Mouse (Mus musculus) megakaryocyte, embryonic 14.5 days (primary cell): Measurements from ENCODE around the gene Nhsl2.

Source experiments
- FLI1 ChIP-seq: IDR thresholded peaks from 2 replicates; pipeline ENCODE4 v1.6.1; 2012; ENCODE audit warnings: low read length, inconsistent platforms, mixed read lengths
- GATA1 ChIP-seq: IDR thresholded peaks from 3 replicates; pipeline ENCODE4 v1.6.1; 2012; ENCODE audit warnings: mixed read lengths, low read length, inconsistent platforms, borderline replicate concordance

DNA sequence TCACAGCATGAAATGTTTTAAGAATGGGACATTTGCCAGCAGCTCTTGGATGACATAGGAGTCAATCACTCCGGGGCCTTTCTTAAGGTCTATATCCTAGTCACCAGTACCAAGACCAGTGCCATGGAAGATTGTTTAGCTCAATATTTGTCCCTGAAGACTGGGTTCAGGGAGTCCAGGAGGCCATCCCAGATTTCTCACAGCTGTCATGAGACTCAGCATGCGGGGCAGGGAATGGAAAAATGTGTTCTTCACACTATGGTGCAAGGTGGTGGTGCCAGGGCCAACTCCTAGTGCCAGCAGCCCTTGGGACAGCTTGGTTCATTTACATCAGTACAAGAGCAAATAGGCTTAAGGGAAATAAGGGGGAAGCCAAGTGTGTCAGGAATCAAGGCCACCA is 131.4 kb downstream of the Nhsl2 start:
- TF ChIP-seq GATA1 = no peak
- TF ChIP-seq FLI1 = no peak
